Mouse (Mus musculus) lung, adult 2 months (tissue): ENCODE data around the gene Hsdl2.

Experiments used
- CTCF ChIP-seq: fragments of 200-500 bp; IDR thresholded peaks from 2 replicates; pipeline ENCODE4 v1.5.1; 2011; ENCODE audit warnings: mild to moderate bottlenecking, low read length, control low read depth; ENCODE audit not compliant: insufficient read depth
- POLR2A ChIP-seq: fragments of 200-500 bp; IDR thresholded peaks from 2 replicates; pipeline ENCODE4 v1.6.1; 2011; ENCODE audit warnings: low read depth, mild to moderate bottlenecking, control low read depth, low read length, borderline replicate concordance; ENCODE audit errors: extremely low read depth

DNA sequence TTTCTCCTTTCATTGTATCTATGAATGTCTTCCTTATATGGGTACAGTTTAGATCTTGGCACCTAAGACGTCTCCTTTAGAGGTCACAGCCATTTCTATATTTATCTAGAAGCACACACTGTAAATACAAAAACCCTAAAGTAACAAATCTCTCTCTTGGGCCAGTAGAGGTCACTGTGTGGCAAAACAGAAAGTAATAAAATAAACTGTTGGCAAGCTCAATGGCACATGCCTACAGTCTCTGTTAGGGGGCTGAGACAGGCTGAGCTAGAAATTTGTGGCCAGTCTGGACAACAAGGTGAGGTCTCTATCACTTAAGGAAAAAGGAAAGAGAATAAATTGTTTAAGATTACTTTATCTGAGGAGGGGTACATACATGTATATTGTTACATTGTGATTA, 33.6 kb downstream of the Hsdl2 start:
- TF ChIP-seq POLR2A (no peak), CTCF (no peak)
